Mouse (Mus musculus): ENCODE data around the gene Fev. TPM values are rescaled to one million over a fixed set of nuclear protein-coding genes. Genes with fewer than 3 reads are reported as not detected.
A peak's percentile ranks its signal among the peaks of the same experiment; 100 is the strongest.

The Fev gene
- polyA plus RNA-seq, 1 experiment from 2014 or later, result not detected

- Histone ChIP-seq H3K4me3 (replicated peaks; ENCODE audit: low read length) (no peak overlapping the region), H3K9ac (replicated peaks; ENCODE audit: low read depth, low read length) (no peak overlapping the region), H3K27me3 (replicated peaks; ENCODE audit: control insufficient read depth, insufficient read depth, low read length) (peaks cover 77% of the 10 kb centered on the region), H3K9me3 (ENCODE audit: control insufficient read depth, low read length) (no peaks in the 10 kb centered on the region), H3K4me1 (replicated peaks; ENCODE audit: control insufficient read depth, insufficient read depth, low read length) (peaks cover 24% of the 10 kb centered on the region), H3K36me3 (ENCODE audit: control insufficient read depth, insufficient read depth) (no peaks in the 10 kb centered on the region), H3K4me2 (ENCODE audit: low read length) (no peak overlapping the region), H3K27ac (ENCODE audit: low read length) (no peak overlapping the region)
- ATAC-seq, result no peak
- WGBS, result 3% methylated on average over 8 of the region's 8 CpGs
These were observed 2.4 kb downstream of the Fev start for GRCm38 (mm10) chr1:74882828-74883227.

- Histone ChIP-seq H3K4me1 (replicated peaks; ENCODE audit: control insufficient read depth, insufficient read depth, low read length) (peaks cover 24% of the 10 kb centered on the region), H3K4me2 (ENCODE audit: low read length) (peak overlapping the region; percentile 65), H3K27ac (ENCODE audit: low read length) (no peak overlapping the region), H3K36me3 (ENCODE audit: control insufficient read depth, insufficient read depth) (no peaks in the 10 kb centered on the region), H3K4me3 (replicated peaks; ENCODE audit: low read length) (peak overlapping the region; percentile 42), H3K27me3 (replicated peaks; ENCODE audit: control insufficient read depth, insufficient read depth, low read length) (peaks cover 72% of the 10 kb centered on the region), H3K9ac (replicated peaks; ENCODE audit: low read depth, low read length) (peak overlapping the region; percentile 31; the same call in 1 of the 2 replicates), H3K9me3 (ENCODE audit: control insufficient read depth, low read length) (no peaks in the 10 kb centered on the region)
- under 1% methylated on average over 71 of the region's 74 CpGs for WGBS
- peak; percentile 32; the same call in 1 of the 2 replicates for ATAC-seq
These were observed 3.0 kb downstream of the Fev start for GRCm38 (mm10) chr1:74882055-74882734.

GRCm38 (mm10) chr1:74880785-74881360, 4.3 kb downstream of the Fev start:
- WGBS, result 2% methylated on average over 18 of the region's 18 CpGs
- peak; percentile 62 for ATAC-seq
- Histone ChIP-seq H3K4me2 (ENCODE audit: low read length) (0 out of 2 replicates have a peak overlapping the region, but pooled peaks have one; percentile 25), H3K27ac (ENCODE audit: low read length) (no peak overlapping the region), H3K27me3 (replicated peaks; ENCODE audit: control insufficient read depth, insufficient read depth, low read length) (peaks cover 63% of the 10 kb centered on the region), H3K9me3 (ENCODE audit: control insufficient read depth, low read length) (no peaks in the 10 kb centered on the region), H3K9ac (replicated peaks; ENCODE audit: low read depth, low read length) (no peak overlapping the region), H3K36me3 (ENCODE audit: control insufficient read depth, insufficient read depth) (no peaks in the 10 kb centered on the region), H3K4me1 (replicated peaks; ENCODE audit: control insufficient read depth, insufficient read depth, low read length) (peaks cover 24% of the 10 kb centered on the region), H3K4me3 (replicated peaks; ENCODE audit: low read length) (0 out of 2 replicates have a peak overlapping the region, but pooled peaks have one; percentile 10)

GRCm38 (mm10) chr1:74877199-74877598, 8.0 kb downstream of the Fev start:
- H3K4me1 ChIP-seq (replicated peaks; ENCODE audit: control insufficient read depth, insufficient read depth, low read length), result peaks cover 8% of the 10 kb centered on the region
- no peaks in the 10 kb centered on the region for H3K36me3 ChIP-seq (ENCODE audit: control insufficient read depth, insufficient read depth)
- ATAC-seq, result no peak
- no peak overlapping the region for H3K9ac ChIP-seq (replicated peaks; ENCODE audit: low read depth, low read length)
- H3K9me3 ChIP-seq (ENCODE audit: control insufficient read depth, low read length), result no peaks in the 10 kb centered on the region
- H3K27ac ChIP-seq (ENCODE audit: low read length), result no peak overlapping the region
- no peak overlapping the region for H3K4me3 ChIP-seq (replicated peaks; ENCODE audit: low read length)
- no peak overlapping the region for H3K4me2 ChIP-seq (ENCODE audit: low read length)
- WGBS, result 65% methylated on average over 3 of the region's 3 CpGs
- H3K27me3 ChIP-seq (replicated peaks; ENCODE audit: control insufficient read depth, insufficient read depth, low read length), result peaks cover 32% of the 10 kb centered on the region

- H3K4me3 ChIP-seq (replicated peaks; ENCODE audit: low read length), result no peak overlapping the region
- H3K9ac ChIP-seq (replicated peaks; ENCODE audit: low read depth, low read length), result no peak overlapping the region
- no peak overlapping the region for H3K4me2 ChIP-seq (ENCODE audit: low read length)
- H3K27ac ChIP-seq (ENCODE audit: low read length), result no peak overlapping the region
- peaks cover 9% of the 10 kb centered on the region for H3K27me3 ChIP-seq (replicated peaks; ENCODE audit: control insufficient read depth, insufficient read depth, low read length)
- no peak for ATAC-seq
- no peaks in the 10 kb centered on the region for H3K36me3 ChIP-seq (ENCODE audit: control insufficient read depth, insufficient read depth)
- H3K4me1 ChIP-seq (replicated peaks; ENCODE audit: control insufficient read depth, insufficient read depth, low read length), result no peaks in the 10 kb centered on the region
- 64% methylated on average over 2 of the region's 2 CpGs for WGBS
- no peaks in the 10 kb centered on the region for H3K9me3 ChIP-seq (ENCODE audit: control insufficient read depth, low read length)
These were observed 13.0 kb downstream of the Fev start for GRCm38 (mm10) chr1:74872218-74872617.

GRCm38 (mm10) chr1:74861783-74862182, 23.4 kb downstream of the Fev start:
- Histone ChIP-seq H3K4me1 (replicated peaks; ENCODE audit: control insufficient read depth, insufficient read depth, low read length) (peaks cover 25% of the 10 kb centered on the region), H3K27ac (ENCODE audit: low read length) (no peak overlapping the region), H3K9ac (replicated peaks; ENCODE audit: low read depth, low read length) (no peak overlapping the region), H3K36me3 (ENCODE audit: control insufficient read depth, insufficient read depth) (no peaks in the 10 kb centered on the region), H3K4me2 (ENCODE audit: low read length) (no peak overlapping the region), H3K27me3 (replicated peaks; ENCODE audit: control insufficient read depth, insufficient read depth, low read length) (peaks cover 24% of the 10 kb centered on the region), H3K9me3 (ENCODE audit: control insufficient read depth, low read length) (no peaks in the 10 kb centered on the region), H3K4me3 (replicated peaks; ENCODE audit: low read length) (no peak overlapping the region)
- no peak for ATAC-seq

- Histone ChIP-seq H3K4me1 (replicated peaks; ENCODE audit: control insufficient read depth, insufficient read depth, low read length) (peaks cover 46% of the 10 kb centered on the region), H3K27ac (ENCODE audit: low read length) (no peak overlapping the region), H3K9ac (replicated peaks; ENCODE audit: low read depth, low read length) (no peak overlapping the region), H3K4me3 (replicated peaks; ENCODE audit: low read length) (no peak overlapping the region; the same call in 1 of the 2 replicates), H3K4me2 (ENCODE audit: low read length) (peak overlapping the region; percentile 83), H3K36me3 (ENCODE audit: control insufficient read depth, insufficient read depth) (no peaks in the 10 kb centered on the region), H3K27me3 (replicated peaks; ENCODE audit: control insufficient read depth, insufficient read depth, low read length) (peaks cover 34% of the 10 kb centered on the region), H3K9me3 (ENCODE audit: control insufficient read depth, low read length) (no peaks in the 10 kb centered on the region)
- 44% methylated on average over 6 of the region's 6 CpGs for WGBS
- no peak for ATAC-seq
These were observed 25.8 kb downstream of the Fev start for GRCm38 (mm10) chr1:74859223-74859984.

GRCm38 (mm10) chr1:74858805-74859204, 26.4 kb downstream of the Fev start:
- H3K4me2 ChIP-seq (ENCODE audit: low read length), result peak overlapping the region; percentile 83

GRCm38 (mm10) chr1:74858171-74858719, 27.0 kb downstream of the Fev start:
- peaks cover 49% of the 10 kb centered on the region for H3K4me1 ChIP-seq (replicated peaks; ENCODE audit: control insufficient read depth, insufficient read depth, low read length)
- peak overlapping the region; percentile 83 for H3K4me2 ChIP-seq (ENCODE audit: low read length)
- H3K9ac ChIP-seq (replicated peaks; ENCODE audit: low read depth, low read length), result peak overlapping the region; percentile 67
- H3K4me3 ChIP-seq (replicated peaks; ENCODE audit: low read length), result peak overlapping the region; percentile 88
- peaks cover 36% of the 10 kb centered on the region for H3K27me3 ChIP-seq (replicated peaks; ENCODE audit: control insufficient read depth, insufficient read depth, low read length)
- no peak overlapping the region for H3K27ac ChIP-seq (ENCODE audit: low read length)
- H3K36me3 ChIP-seq (ENCODE audit: control insufficient read depth, insufficient read depth), result no peaks in the 10 kb centered on the region
- under 1% methylated on average over 29 of the region's 29 CpGs for WGBS
- H3K9me3 ChIP-seq (ENCODE audit: control insufficient read depth, low read length), result no peaks in the 10 kb centered on the region
- peak; percentile 63 for ATAC-seq

More at GRCm38 (mm10) chr1:74858805-74859204, 26.4 kb downstream of the Fev start:
- Histone ChIP-seq H3K36me3 (ENCODE audit: control insufficient read depth, insufficient read depth) (no peaks in the 10 kb centered on the region), H3K4me1 (replicated peaks; ENCODE audit: control insufficient read depth, insufficient read depth, low read length) (peaks cover 49% of the 10 kb centered on the region), H3K9ac (replicated peaks; ENCODE audit: low read depth, low read length) (peak overlapping the region; percentile 67), H3K27me3 (replicated peaks; ENCODE audit: control insufficient read depth, insufficient read depth, low read length) (peaks cover 34% of the 10 kb centered on the region), H3K9me3 (ENCODE audit: control insufficient read depth, low read length) (no peaks in the 10 kb centered on the region), H3K27ac (ENCODE audit: low read length) (no peak overlapping the region; the same call in 1 of the 2 replicates), H3K4me3 (replicated peaks; ENCODE audit: low read length) (peak overlapping the region; percentile 88)
- no peak for ATAC-seq
- 3% methylated on average over 16 of the region's 16 CpGs for WGBS

Data from forebrain, embryonic 16.5 days (tissue).